Mouse (Mus musculus) left cerebral cortex, adult 2 months (tissue): ENCODE results near the gene Foxf1. TPM values are rescaled to one million over a fixed set of nuclear protein-coding genes. Genes with fewer than 3 reads are reported as not detected.
A peak's percentile ranks its signal among the peaks of the same experiment; 100 is the strongest.

ENCODE experiments used
- DNase-seq, 2 experiments: peaks; one replicate each; pipeline ENCODE4 v3.0.0; 2021 to 2022; ENCODE audit warnings: low spot score in 2 of 2, mixed read lengths in 1 of 2; ENCODE audit errors: extremely low spot score in 1 of 2
- H3K27ac ChIP-seq: fragments of 200-600 bp; 2 replicates; pipeline ENCODE4 v1.8.1; 2022
- H3K4me3 ChIP-seq: fragments of 200-600 bp; 2 replicates; pipeline ENCODE4 v1.8.1; 2022
- CTCF ChIP-seq: fragments of 200-600 bp; IDR thresholded peaks from 2 replicates; pipeline ENCODE4 v1.8.1; 2022; ENCODE audit warnings: antibody characterized with exemption, mild to moderate bottlenecking, moderate library complexity
- intact Hi-C: fragments of 180-260 bp; cut with DNase I; formaldehyde crosslinking; loops from one replicate; pipeline ENCODE4 v1.15.1; 2025
- long read RNA-seq, 2 experiments: library from polyadenylated mRNA; stranded (forward); transcript quantifications; one replicate each; pipeline ENCODE4 v2.0.0; 2021; ENCODE audit warnings: borderline mapping rate in 2 of 2
- total RNA-seq, 2 experiments: library from RNA; stranded (reverse); gene quantifications; 2 replicates each; pipeline ENCODE4 v1.2.3; 2021

The Foxf1 gene
- under 1 TPM; 0.79 to 0.91 TPM for total RNA-seq
- long read RNA-seq, experiment 1, partial matches to known transcripts, result 0 of 2 reads
- long read RNA-seq, experiment 1, other reads (novel, unspliced or antisense), result 0 of 2 reads
- long read RNA-seq, experiment 2, partial matches to known transcripts, result 0 of 3 reads
- long read RNA-seq, experiment 2, other reads (novel, unspliced or antisense), result 0 of 3 reads

GRCm38 (mm10) chr8:121084210-121084951, at the start of gene Foxf1:
TSS of gene Foxf1 (plus strand) at chr8:121084386.
- intact Hi-C loops, result no loop called here
- DNase-seq, result no peak
- TF ChIP-seq CTCF, result no peak
- H3K27ac ChIP-seq, result peak within 1 kb of the TSS; percentile 15; the same call in 1 of the 2 replicates
- peak within 1 kb of the TSS; percentile 48 for H3K4me3 ChIP-seq

- H3K27ac ChIP-seq, result no peak overlapping the region
- no peak for TF ChIP-seq CTCF
- no peak overlapping the region for H3K4me3 ChIP-seq
- intact Hi-C loops, result no loop called here
- DNase-seq, result no peak
These were observed 48.6 kb upstream of the Foxf1 start for GRCm38 (mm10) chr8:121035611-121036010.

GRCm38 (mm10) chr8:121043719-121044440, 40.3 kb upstream of the Foxf1 start:
- DNase-seq, result no peak
- no peak overlapping the region for H3K27ac ChIP-seq
- no peak for TF ChIP-seq CTCF
- intact Hi-C loops, result no loop called here
- no peak overlapping the region for H3K4me3 ChIP-seq

GRCm38 (mm10) chr8:121047441-121047840, 36.7 kb upstream of the Foxf1 start:
- DNase-seq, result no peak
- no peak overlapping the region for H3K4me3 ChIP-seq
- intact Hi-C loops, result no loop called here
- no peak overlapping the region for H3K27ac ChIP-seq
- TF ChIP-seq CTCF, result peak; percentile 12

GRCm38 (mm10) chr8:121058081-121058480, 26.1 kb upstream of the Foxf1 start:
- no peak overlapping the region for H3K27ac ChIP-seq
- intact Hi-C loops, result no loop called here
- no peak for TF ChIP-seq CTCF
- no peak overlapping the region for H3K4me3 ChIP-seq
- DNase-seq, result no peak

- intact Hi-C loops, result no loop called here
- no peak overlapping the region for H3K27ac ChIP-seq
These were observed 25.1 kb upstream of the Foxf1 start for GRCm38 (mm10) chr8:121059098-121059497.

GRCm38 (mm10) chr8:121062521-121062920, 21.7 kb upstream of the Foxf1 start:
- no peak for DNase-seq
- Histone ChIP-seq H3K4me3 (no peak overlapping the region), H3K27ac (no peak overlapping the region)
- TF ChIP-seq CTCF, result no peak
- intact Hi-C loops, result no loop called here

More at GRCm38 (mm10) chr8:121059098-121059497, 25.1 kb upstream of the Foxf1 start:
- peak in 1 of 2 experiments; percentile 31 for DNase-seq
- no peak overlapping the region for H3K4me3 ChIP-seq
- no peak for TF ChIP-seq CTCF

- no peak overlapping the region for H3K4me3 ChIP-seq
- no peak for TF ChIP-seq CTCF
- no peak for DNase-seq
- intact Hi-C loops, result no loop called here
- no peak overlapping the region for H3K27ac ChIP-seq
These were observed 20.5 kb upstream of the Foxf1 start for GRCm38 (mm10) chr8:121063649-121064048.

GRCm38 (mm10) chr8:121071454-121071853, 12.7 kb upstream of the Foxf1 start:
- no peak for DNase-seq
- H3K27ac ChIP-seq, result no peak overlapping the region
- intact Hi-C loops, result no loop called here
- H3K4me3 ChIP-seq, result no peak overlapping the region
- TF ChIP-seq CTCF, result peak; percentile 8

- no peak for DNase-seq
- no peak for TF ChIP-seq CTCF
- Histone ChIP-seq H3K27ac (no peak overlapping the region), H3K4me3 (no peak overlapping the region)
- intact Hi-C loops, result no loop called here
These were observed 11.6 kb upstream of the Foxf1 start for GRCm38 (mm10) chr8:121072406-121073130.

GRCm38 (mm10) chr8:121073174-121074107, 10.7 kb upstream of the Foxf1 start:
- intact Hi-C loops, result loop anchor here (2.0 kb wide), 1 partner anchor 45 kb away; no protein-coding TSS in a partner anchor
- Histone ChIP-seq H3K27ac (no peak overlapping the region), H3K4me3 (no peak overlapping the region)
- TF ChIP-seq CTCF, result no peak
- no peak for DNase-seq
